Mouse (Mus musculus): ENCODE measurements at regions not wholly inside any gene's neighbourhood (a gene's known extent, or its start where the extent isn't known, plus 50 kb on each side); places are given as distances from the start of the nearest gene placed in this dataset.

DNA sequence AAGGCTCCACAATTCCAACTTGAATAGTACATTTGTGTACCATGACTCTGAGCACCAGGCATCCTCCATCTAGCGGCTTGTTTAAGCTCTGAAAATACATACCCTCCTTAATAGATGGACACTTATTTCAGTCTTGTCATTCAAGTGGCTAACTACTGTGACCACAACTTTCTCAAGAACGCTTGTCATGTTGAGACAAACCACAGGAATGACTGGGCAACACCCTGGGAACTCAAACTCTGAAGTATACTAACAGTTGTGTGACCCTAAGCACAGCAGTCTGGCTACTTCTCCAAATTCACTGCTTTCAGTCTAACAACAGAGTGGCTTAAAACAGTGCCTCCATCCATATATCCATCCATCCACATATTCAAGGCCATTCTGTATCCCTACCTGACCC, 380.4 kb upstream of the Thbs1 start:
- DNase-seq: no peak

DNA sequence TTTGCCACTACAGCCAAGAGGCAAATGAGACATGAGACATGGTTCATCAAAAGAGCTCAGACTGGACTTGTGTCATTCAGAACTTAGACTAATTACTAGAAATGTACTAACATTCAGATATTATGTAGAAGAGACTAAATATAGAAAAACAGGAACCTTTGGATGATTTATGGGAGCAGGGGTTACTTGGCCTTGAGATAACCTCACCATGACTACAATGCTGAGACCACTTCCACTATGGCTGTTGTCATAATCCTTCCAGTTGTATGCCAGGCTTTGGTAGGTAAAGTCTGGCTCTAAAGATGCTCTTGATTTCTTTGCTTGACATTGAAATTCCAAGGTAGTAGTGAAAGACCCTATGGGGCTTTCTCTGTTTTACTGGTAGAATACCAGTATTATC, 369.3 kb upstream of the Thbs1 start:
- DNase-seq: no peak

- DNase-seq: no peak
Measured at GRCm38 (mm10) chr2:117743901-117744300, 367.8 kb upstream of the Thbs1 start.

DNA sequence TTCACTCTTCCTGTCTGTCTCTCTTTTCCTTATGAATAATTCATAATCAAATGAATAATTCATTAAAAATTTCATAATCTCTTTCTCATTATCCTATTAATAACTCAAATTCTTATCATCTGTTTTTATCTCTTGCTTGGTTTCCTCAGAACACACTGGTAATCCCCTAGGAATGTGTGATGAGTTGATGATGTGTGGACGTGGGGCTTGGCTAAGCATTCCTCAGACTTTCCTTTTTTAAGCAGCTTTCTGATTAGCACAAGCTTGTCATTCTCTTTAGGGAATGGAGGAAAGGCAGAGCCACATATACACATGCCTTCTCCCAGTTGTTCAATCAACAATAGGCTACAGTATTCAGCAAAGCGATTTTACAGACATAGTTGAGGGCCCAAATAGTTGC, 365.9 kb upstream of the Thbs1 start:
- DNase-seq: no peak

GRCm38 (mm10) chr2:117747136-117747535, 364.5 kb upstream of the Thbs1 start:
- no peak for DNase-seq

DNA sequence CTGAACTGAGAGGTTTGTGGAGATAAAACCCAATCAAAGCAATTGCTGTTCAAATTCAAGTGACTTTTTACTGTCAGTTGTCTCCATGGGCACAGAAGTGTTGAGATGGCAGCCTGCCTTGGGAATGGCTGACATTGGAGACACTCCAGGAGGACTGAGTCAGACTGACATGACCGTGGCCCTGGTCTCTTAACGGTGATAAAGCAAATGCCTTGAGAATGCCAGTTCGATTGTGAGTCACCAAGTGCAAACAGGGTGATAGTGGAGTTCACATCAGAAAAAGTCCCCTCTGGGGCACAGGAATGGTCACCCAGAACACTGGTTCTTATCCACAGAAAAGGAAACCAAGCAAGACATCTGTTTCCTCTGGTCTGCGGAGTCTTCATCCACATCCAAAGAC, 362.8 kb upstream of the Thbs1 start:
- peak; percentile 90 for DNase-seq

DNA sequence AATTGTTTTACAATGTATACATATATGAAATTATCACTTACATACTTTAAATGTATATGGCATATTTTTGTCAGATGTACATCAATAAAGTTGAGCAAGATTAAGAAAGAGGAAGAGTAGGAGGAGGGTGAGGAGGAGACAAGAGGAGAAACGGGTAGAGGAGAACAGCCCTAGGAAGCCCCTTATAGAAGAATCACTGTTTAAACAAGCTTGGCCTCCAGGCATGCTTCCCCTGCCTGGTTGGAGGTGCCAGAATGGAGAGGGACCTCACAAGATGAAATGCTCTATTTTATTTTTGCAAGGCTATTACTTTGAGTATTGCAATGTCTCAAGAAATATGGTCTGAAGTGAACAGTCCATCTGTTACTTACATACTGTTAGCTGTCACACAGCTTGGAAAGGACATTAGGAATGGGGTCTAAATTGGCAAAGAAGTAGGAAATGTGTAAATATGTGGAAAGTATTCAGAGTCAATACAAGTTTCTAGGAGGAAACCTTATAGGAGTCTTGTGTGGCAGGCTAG, 352.1 kb upstream of the Thbs1 start:
- no peak for DNase-seq

DNA sequence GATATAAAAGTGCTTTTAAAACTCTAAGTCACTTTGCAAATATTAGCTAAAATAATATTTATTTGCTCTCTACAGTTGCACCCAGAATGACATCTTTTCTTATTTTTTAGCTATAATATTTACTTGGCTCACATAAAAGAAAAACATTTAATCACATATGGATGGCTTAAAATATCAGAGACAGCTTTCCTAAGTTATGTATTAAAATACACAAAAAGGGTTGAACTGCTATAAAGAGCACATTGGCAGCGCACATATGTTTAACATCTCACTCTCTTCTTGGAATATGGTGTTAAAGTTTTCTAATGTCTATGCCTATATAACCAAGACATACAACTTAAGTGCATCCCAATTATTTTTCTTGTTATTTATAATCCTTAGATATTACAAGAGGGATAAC, 348.0 kb upstream of the Thbs1 start:
- DNase-seq: no peak

- DNase-seq: no peak
Measured at GRCm38 (mm10) chr2:117765572-117765971, 346.1 kb upstream of the Thbs1 start.

- DNase-seq: no peak
Measured at GRCm38 (mm10) chr2:117766450-117766849, 345.2 kb upstream of the Thbs1 start.

DNA sequence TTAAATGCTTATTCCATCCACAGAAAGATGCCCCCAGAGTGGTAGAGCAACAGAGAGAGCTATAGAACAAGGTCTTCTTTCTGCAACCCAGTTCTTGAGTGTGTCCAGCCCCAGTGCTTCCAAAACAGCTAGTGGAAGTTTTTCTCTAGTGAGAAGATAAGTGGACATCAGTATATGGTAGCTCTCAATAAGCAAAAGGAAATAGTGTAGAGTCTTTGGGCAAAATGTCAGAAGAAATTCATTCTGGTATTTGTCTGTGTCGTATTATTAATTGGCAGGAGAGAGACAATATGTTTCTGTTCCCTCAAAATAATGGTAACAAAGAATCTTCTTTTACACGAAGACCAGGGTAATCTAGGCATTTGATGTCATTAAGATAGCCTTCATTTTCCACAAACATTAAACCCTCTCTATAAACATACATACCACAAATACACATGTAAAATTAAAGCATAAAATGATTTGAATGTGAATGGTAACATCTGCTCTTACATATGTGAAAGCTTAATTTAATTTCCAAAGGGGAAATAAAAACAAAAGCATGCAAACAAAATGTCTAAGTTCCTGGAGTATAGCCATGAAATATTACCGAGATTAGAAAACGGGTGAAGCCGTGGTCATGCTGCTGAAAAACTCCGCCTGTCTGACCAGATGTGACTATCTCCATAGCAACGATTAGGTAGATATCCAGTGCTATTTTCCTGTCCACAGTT, 342.1 kb upstream of the Thbs1 start:
- no peak for DNase-seq

- no peak for DNase-seq
Measured at GRCm38 (mm10) chr2:117770115-117770485, 341.6 kb upstream of the Thbs1 start.

DNA sequence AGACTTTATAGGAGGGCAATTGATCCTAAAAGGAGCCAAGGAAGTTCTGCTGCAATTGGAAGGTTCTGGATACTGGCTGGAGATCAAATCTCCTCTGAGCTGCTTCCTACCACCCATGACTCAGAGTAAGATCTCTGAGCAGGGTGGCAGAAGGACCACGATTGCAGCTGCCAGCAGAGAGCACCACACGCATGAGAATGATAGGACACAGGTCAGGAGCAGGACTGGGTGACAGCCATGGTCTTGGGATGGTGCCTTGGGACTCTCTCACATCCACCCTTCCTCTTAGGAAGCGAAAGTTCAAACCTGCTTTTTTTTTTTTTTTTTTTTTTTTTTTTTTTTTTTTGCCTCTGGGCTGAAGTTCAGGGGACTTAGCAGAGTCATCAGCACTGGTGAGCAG, 331.4 kb upstream of the Thbs1 start:
- no peak for DNase-seq

DNA sequence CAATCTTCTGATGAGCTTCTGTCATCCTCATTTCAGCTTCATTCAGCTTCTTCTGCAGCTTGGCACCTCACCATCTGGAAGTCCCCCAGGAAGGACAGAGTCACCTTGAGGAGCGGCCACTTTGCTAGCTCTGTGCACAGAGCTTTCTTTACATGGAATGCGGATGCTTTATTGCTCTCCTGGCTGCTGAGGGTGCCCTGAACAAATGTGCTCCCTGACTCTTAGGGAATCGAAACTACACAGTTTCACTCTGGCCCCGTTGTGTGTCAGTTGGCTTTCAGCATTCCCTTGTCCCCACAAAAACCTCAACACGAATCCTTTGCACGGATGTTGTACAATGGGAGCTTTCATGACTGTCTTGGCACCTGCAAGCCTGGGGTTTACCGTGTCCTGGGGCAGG, 330.9 kb upstream of the Thbs1 start:
- DNase-seq: no peak

GRCm38 (mm10) chr2:117787321-117787720, 324.4 kb upstream of the Thbs1 start:
- no peak for DNase-seq

GRCm38 (mm10) chr2:117794285-117794684, 317.4 kb upstream of the Thbs1 start:
- DNase-seq: no peak

DNA sequence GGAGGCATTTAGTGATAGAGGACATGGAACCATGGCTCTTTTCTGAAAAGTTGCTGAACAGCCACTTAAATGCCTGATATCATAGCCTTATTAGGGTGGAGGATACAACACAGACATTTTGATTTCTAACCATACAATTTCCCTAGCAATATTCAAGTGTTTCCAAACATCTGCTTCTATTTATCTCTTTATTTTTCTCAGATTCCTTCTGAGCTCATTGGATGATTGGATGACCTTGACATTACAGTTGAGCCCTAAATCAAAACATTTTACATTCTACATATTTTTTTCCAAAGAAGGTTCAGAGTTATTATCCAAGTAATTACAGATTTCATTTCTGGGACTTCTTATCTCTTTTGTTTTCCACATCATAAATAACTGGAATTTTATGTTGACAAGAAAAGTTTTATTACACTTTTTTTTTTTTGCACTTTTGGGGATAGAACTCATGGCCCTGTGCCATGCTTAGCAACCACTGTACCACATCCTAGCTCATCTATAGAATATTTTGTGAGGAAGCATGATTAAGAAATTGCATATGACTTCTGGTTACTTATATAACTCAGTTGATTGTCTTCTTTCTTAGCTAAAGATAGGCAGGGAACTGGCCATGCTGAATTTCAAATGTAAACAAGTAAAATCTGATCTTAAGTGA, 309.6 kb upstream of the Thbs1 start:
- DNase-seq: no peak

DNA sequence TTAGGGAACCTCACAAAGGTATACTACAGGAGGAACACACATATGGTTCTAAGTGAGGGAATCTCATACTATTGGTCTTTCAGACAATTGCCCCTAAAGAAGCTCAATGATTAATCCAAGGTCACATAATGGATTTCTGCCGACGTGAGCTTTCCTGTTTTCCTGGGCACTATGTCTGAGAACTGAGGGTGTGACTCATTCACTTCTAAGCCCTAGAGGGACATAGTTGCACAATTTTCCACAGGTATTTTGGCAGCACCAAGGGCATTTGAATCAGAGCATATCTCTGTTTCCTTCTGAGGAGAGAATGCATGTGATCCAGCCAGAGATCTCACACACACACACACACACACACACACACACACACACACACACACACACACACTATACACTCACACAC, 309.0 kb upstream of the Thbs1 start:
- no peak for DNase-seq

DNA sequence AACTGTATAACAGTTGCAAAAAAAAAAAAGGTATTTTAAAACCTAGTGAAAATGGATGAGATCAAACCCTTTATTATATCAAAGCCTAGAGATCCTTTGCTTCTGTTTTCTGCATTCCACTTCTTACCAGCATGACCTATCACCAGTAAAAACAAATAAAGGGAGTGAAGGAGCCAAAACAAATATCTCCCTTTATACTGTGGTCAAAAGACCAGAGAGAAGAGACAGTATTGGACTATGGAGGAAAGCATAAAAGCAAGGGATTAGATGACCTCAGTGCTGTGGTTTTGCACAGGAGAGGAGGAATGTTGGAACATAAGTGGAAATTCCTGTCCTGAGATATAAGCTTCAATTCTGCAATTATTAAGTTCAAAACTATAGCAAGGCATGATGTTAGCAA, 307.0 kb upstream of the Thbs1 start:
- no peak for DNase-seq

- no peak for DNase-seq
Measured at GRCm38 (mm10) chr2:117807121-117807520, 304.6 kb upstream of the Thbs1 start.

- DNase-seq: no peak
Measured at GRCm38 (mm10) chr2:117811506-117811905, 300.2 kb upstream of the Thbs1 start.

DNA sequence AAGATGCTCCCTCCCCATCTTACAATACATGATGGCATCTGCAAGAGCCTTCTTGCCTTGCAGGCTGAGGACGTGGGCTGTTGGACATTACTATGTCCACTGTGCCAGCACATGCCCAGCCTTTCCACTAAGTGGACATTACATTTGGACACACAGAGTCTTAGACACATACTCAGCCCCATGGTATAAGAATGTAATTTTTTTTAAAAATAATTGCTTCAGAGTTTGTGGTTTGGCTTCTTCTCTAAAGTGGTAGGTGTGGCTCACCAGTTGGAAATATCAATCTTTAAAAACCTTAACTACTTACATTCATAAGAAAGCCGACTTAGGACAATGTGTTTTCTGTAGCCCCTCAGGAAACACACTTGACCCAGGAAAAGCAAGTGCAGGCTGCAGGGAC, 299.7 kb upstream of the Thbs1 start:
- DNase-seq: no peak

DNA sequence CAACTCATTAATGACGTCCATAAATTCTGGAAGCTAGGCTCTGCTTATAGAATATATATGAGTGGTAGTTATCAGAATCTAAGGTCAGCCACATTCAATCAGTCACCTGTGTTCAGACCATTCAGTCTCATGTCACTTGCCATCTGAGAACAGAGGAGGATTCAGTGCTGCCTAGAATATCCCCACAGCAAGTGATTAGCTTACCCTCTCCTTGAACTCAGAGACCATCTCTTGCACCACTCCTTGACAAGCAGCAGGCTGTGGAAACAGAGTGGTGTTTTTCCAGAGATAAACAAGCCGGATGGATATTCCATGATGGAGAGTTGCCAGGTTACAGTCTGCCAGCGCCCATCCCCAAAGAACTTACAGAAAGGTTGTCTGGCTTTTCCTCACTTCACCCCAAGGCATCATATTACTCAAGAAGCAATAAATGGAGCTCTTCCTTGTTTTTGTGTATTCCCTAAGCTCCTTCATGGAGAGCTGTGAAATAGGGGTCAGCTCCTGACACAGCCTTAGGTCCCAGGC, 291.9 kb upstream of the Thbs1 start:
- DNase-seq: no peak

DNA sequence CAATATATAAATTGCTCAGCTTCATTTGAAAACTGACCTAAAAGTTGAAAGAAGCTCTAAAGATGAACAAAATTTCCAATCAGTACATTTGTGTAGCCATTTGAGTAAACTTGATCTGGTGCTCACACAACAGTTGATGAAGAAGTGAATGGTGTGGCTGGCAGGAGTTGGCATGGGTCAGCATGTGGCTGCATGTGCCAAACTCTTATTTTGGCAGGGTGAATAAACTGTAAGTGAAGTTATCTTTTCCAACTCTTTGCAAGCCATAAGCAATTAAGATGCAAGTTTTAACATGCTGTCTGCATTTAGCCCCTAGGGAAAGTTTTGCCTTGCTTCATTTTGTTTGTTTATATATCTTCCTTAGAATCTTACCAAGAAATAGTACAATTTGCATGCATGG, 291.0 kb upstream of the Thbs1 start:
- DNase-seq: no peak

All from adrenal gland, adult 8-10 months (tissue).